Mouse (Mus musculus): ENCODE data around the gene Gpr107. TPM values are rescaled to one million over a fixed set of nuclear protein-coding genes. Genes with fewer than 3 reads are reported as not detected.

The Gpr107 gene
- polyA plus RNA-seq, 1 experiment from 2014 or later = 33.5 TPM

DNA sequence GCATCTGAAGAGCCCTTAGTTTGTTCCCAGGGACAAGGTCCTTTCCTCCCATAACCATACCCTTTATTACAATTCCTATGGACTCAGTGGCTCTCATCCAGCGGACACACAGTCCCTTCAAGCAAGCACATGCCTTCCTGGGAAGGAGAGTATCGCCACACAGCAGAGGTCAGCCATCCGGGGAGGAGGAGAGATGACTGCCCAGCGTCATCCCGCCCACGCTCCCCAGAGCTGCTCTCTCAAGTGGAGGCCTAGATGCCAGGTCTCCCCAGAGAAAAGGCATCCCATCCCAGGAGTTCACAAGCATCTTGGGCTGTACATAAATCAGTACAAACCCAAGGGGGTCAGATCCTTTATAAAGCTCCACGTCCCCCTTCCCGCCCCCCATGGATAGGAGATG, 19.4 kb upstream of the Gpr107 start:
- Histone ChIP-seq H3K4me3 (ENCODE audit: low read depth, low read length) (no peak overlapping the region), H3K4me2 (replicated peaks; ENCODE audit: low read depth, low read length) (no peak overlapping the region), H3K9ac (replicated peaks; ENCODE audit: low read depth, low read length) (no peak overlapping the region), H3K4me1 (ENCODE audit: control insufficient read depth, insufficient read depth, low read length) (peaks cover 21% of the 10 kb centered on the region), H3K9me3 (ENCODE audit: control insufficient read depth, low read depth, low read length) (no peaks in the 10 kb centered on the region), H3K27me3 (ENCODE audit: control insufficient read depth, insufficient read depth, low read length) (no peaks in the 10 kb centered on the region), H3K36me3 (ENCODE audit: control insufficient read depth, insufficient read depth, low read length) (no peaks in the 10 kb centered on the region), H3K27ac (ENCODE audit: low read length) (0 out of 2 replicates have a peak overlapping the region, but pooled peaks have one; percentile 27)
- ATAC-seq (ENCODE audit: insufficient number of reproducible peaks, insufficient read depth, low FRiP score, low read depth) = no peak
- WGBS = 61% methylated on average over 8 of the region's 8 CpGs

DNA sequence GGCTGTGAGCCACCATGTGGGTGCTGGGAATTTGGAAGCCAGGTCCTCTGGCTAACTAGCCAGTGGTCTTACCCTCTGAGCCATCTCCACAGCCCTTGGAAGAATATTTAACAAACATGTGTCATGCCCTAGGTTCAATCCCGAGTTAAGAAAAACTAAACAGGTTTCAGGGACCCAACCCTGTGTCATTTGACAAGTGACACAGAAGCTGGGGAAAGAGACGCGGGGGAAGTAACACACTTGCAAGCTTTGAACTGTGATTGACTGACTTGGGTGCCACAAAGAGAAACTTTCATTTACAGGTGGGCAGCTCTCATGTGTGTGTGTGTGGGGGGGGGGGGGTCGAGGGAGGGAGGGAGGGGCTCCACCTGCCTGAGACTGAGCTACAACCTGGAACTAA, 18.1 kb upstream of the Gpr107 start:
- no peak for ATAC-seq (ENCODE audit: insufficient number of reproducible peaks, insufficient read depth, low FRiP score, low read depth)
- Histone ChIP-seq H3K36me3 (ENCODE audit: control insufficient read depth, insufficient read depth, low read length) (no peaks in the 10 kb centered on the region), H3K27ac (ENCODE audit: low read length) (no peak overlapping the region), H3K9me3 (ENCODE audit: control insufficient read depth, low read depth, low read length) (no peaks in the 10 kb centered on the region), H3K4me2 (replicated peaks; ENCODE audit: low read depth, low read length) (no peak overlapping the region), H3K27me3 (ENCODE audit: control insufficient read depth, insufficient read depth, low read length) (no peaks in the 10 kb centered on the region), H3K4me1 (ENCODE audit: control insufficient read depth, insufficient read depth, low read length) (peaks cover 22% of the 10 kb centered on the region), H3K9ac (replicated peaks; ENCODE audit: low read depth, low read length) (no peak overlapping the region), H3K4me3 (ENCODE audit: low read depth, low read length) (no peak overlapping the region)
- WGBS = 68% methylated on average over 3 of the region's 4 CpGs

DNA sequence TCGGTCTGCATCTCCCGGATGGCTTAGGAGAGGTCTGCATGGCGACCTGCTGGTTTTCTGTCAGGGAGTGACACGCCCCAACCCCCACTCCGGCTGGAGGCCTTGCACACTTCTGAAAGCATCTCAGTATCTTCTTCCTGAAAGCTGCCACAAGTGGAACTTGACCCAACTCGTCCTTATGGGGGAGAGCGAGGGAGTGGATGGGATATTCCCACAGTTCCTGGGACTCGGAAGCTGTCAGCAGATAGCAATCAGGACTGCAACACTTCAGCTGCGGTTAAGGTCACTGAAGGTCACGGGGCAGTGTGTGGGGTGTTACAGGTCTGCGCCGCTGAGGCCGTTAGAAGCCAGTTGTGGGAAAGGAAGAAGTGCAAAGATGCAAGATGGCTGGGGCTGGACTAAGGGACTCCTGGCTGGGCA, 16.6 kb upstream of the Gpr107 start:
- 44% methylated on average over 13 of the region's 13 CpGs for WGBS
- no peak overlapping the region for H3K4me3 ChIP-seq (ENCODE audit: low read depth, low read length)
- no peak overlapping the region for H3K4me2 ChIP-seq (replicated peaks; ENCODE audit: low read depth, low read length)
- H3K27me3 ChIP-seq (ENCODE audit: control insufficient read depth, insufficient read depth, low read length) = no peaks in the 10 kb centered on the region
- no peaks in the 10 kb centered on the region for H3K9me3 ChIP-seq (ENCODE audit: control insufficient read depth, low read depth, low read length)
- no peak for ATAC-seq (ENCODE audit: insufficient number of reproducible peaks, insufficient read depth, low FRiP score, low read depth)
- no peak overlapping the region for H3K27ac ChIP-seq (ENCODE audit: low read length)
- peaks cover 28% of the 10 kb centered on the region for H3K4me1 ChIP-seq (ENCODE audit: control insufficient read depth, insufficient read depth, low read length)
- H3K36me3 ChIP-seq (ENCODE audit: control insufficient read depth, insufficient read depth, low read length) = no peaks in the 10 kb centered on the region
- no peak overlapping the region for H3K9ac ChIP-seq (replicated peaks; ENCODE audit: low read depth, low read length)

DNA sequence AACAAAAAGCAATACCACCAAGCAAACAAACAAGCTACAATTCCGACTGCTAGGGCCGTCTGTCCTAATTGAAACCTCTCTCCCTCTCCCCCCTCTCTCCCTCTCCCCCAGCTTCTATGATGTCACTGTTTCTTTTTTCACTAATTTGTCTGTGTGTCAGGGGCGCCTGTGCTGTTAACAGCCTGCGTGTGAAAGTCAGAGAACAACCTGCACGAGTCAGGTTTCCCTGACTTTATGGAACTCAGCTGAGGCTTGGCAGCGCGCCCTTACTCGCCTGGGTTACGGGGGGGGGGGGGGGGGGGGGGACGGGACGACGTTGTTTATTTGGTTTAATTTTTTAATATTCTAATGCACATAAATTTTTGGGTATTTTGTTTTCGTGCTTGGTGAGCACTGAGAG, 15.8 kb upstream of the Gpr107 start:
- Histone ChIP-seq H3K9ac (replicated peaks; ENCODE audit: low read depth, low read length) (no peak overlapping the region), H3K4me1 (ENCODE audit: control insufficient read depth, insufficient read depth, low read length) (peaks cover 23% of the 10 kb centered on the region), H3K4me3 (ENCODE audit: low read depth, low read length) (no peak overlapping the region), H3K9me3 (ENCODE audit: control insufficient read depth, low read depth, low read length) (no peaks in the 10 kb centered on the region), H3K36me3 (ENCODE audit: control insufficient read depth, insufficient read depth, low read length) (no peaks in the 10 kb centered on the region), H3K4me2 (replicated peaks; ENCODE audit: low read depth, low read length) (no peak overlapping the region), H3K27me3 (ENCODE audit: control insufficient read depth, insufficient read depth, low read length) (no peaks in the 10 kb centered on the region), H3K27ac (ENCODE audit: low read length) (no peak overlapping the region)
- 44% methylated on average over 13 of the region's 13 CpGs for WGBS
- ATAC-seq (ENCODE audit: insufficient number of reproducible peaks, insufficient read depth, low FRiP score, low read depth) = no peak

DNA sequence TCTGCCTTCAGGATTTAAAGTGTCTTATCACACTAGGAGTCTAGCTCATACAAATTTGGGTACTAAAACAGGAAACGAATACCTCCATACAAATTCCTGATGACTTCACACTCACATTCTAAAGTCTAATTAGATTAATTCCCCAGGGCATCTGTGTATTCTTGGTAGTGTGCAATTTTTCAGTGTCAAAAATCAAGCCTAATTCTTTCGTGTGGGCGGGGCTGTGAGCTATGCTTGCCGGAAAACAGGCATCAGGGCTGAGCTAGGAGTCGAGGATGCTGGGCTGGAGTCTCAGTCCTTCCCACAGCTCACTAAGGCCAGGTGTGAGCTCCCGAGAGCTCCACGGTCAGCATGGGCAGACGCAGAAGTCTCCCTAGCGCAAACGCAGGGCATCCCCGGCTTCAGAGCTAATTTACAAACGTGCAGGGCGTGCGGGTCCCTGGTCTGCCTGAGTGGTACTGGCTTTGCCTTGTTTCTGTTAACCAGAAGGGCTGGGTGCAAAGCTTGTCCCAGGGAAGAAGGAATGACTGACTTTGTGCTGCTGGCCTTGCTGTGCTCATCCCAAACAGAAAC, 15.0 kb upstream of the Gpr107 start:
- Histone ChIP-seq H3K4me2 (replicated peaks; ENCODE audit: low read depth, low read length) (no peak overlapping the region), H3K27ac (ENCODE audit: low read length) (no peak overlapping the region), H3K9me3 (ENCODE audit: control insufficient read depth, low read depth, low read length) (no peaks in the 10 kb centered on the region), H3K27me3 (ENCODE audit: control insufficient read depth, insufficient read depth, low read length) (no peaks in the 10 kb centered on the region), H3K4me3 (ENCODE audit: low read depth, low read length) (no peak overlapping the region), H3K9ac (replicated peaks; ENCODE audit: low read depth, low read length) (no peak overlapping the region), H3K4me1 (ENCODE audit: control insufficient read depth, insufficient read depth, low read length) (peaks cover 22% of the 10 kb centered on the region), H3K36me3 (ENCODE audit: control insufficient read depth, insufficient read depth, low read length) (no peaks in the 10 kb centered on the region)
- WGBS = 60% methylated on average over 14 of the region's 14 CpGs
- ATAC-seq (ENCODE audit: insufficient number of reproducible peaks, insufficient read depth, low FRiP score, low read depth) = no peak

DNA sequence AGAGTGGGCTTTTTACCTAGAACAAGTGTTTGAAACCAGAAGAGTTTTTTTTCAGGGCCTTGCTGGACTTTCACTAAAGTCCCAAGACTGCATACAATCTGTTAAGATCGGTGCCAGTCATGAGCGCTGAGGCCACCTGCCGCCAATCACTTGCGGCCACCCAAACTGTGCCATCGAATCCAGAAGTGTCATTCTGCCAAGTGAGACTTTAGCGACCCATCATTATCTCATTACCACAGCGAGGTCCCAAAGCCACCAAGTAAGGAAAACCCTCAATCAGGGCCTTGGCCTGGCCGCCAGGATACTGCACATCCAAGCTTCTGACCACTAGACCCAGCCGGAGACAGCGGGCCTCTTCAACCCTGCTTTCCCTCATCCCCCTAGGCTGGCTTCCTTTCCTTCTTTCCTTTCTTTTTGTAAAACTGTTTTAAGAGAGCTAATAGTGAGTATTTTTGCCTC, 12.9 kb upstream of the Gpr107 start:
- Histone ChIP-seq H3K9me3 (ENCODE audit: control insufficient read depth, low read depth, low read length) (no peaks in the 10 kb centered on the region), H3K4me1 (ENCODE audit: control insufficient read depth, insufficient read depth, low read length) (peaks cover 20% of the 10 kb centered on the region; the same call in 1 of the 2 replicates), H3K27me3 (ENCODE audit: control insufficient read depth, insufficient read depth, low read length) (no peaks in the 10 kb centered on the region), H3K36me3 (ENCODE audit: control insufficient read depth, insufficient read depth, low read length) (no peaks in the 10 kb centered on the region), H3K4me2 (replicated peaks; ENCODE audit: low read depth, low read length) (no peak overlapping the region), H3K27ac (ENCODE audit: low read length) (no peak overlapping the region), H3K9ac (replicated peaks; ENCODE audit: low read depth, low read length) (no peak overlapping the region), H3K4me3 (ENCODE audit: low read depth, low read length) (no peak overlapping the region)
- WGBS = 94% methylated on average over 10 of the region's 10 CpGs
- ATAC-seq (ENCODE audit: insufficient number of reproducible peaks, insufficient read depth, low FRiP score, low read depth) = no peak

DNA sequence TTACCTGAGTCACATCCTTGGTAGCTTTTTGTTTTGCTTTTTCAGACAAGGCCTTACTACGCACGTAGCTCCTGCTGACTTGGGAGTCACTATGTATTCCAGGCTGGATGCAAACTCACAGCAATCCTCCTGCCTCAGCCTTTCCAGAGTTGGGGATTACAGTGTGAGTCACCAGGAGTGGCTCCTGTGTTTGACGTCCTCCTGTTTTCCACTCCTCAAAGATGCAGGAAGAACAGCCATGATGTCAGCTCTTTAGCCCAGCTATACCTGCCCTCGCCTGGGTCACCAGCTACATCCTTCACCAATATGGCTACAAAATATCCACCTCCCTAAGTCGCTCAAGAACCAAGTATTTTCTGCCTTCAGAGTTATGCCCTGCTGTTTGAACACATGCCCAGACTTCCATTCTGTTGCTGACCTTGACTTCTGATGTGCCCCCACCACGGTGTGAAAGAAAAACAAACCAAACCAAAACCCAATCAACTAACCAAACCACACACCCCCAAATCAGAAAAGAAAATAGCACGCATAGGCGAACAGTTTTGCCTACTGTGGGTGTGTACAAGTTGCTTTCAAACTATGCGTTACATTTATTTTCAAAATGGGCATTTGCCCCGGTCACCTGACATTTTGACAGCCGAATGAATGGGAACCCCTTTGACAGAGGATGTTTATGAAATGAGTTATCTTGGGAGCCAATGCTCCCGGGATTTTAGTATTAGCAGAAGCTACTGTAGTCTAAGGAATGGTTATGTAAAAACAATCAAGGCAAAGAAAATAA, 11.9 kb upstream of the Gpr107 start:
- Histone ChIP-seq H3K4me2 (replicated peaks; ENCODE audit: low read depth, low read length) (peak overlapping the region; percentile 98), H3K9ac (replicated peaks; ENCODE audit: low read depth, low read length) (no peak overlapping the region), H3K27me3 (ENCODE audit: control insufficient read depth, insufficient read depth, low read length) (no peaks in the 10 kb centered on the region), H3K9me3 (ENCODE audit: control insufficient read depth, low read depth, low read length) (no peaks in the 10 kb centered on the region), H3K4me3 (ENCODE audit: low read depth, low read length) (peak overlapping the region; percentile 79), H3K4me1 (ENCODE audit: control insufficient read depth, insufficient read depth, low read length) (peaks cover 20% of the 10 kb centered on the region; the same call in 1 of the 2 replicates), H3K36me3 (ENCODE audit: control insufficient read depth, insufficient read depth, low read length) (no peaks in the 10 kb centered on the region), H3K27ac (ENCODE audit: low read length) (no peak overlapping the region)
- ATAC-seq (ENCODE audit: insufficient number of reproducible peaks, insufficient read depth, low FRiP score, low read depth) = no peak
- 68% methylated on average over 12 of the region's 12 CpGs for WGBS

DNA sequence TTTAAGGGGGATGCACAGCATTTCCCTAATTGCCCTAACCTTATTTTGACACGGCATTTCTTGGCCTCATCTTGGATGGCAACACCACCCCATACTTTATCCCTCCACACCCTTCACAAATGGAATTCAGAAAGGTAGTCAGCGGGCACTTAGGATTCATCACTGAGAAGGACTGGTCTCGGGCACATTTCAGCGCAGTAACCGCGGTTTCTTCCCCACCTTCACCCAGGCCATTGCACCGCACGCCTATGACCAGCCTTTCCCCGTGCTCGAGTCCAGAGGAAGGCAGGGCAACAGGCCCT, 11.4 kb upstream of the Gpr107 start:
- WGBS = 5% methylated on average over 10 of the region's 10 CpGs
- no peak overlapping the region for H3K27ac ChIP-seq (ENCODE audit: low read length)
- ATAC-seq (ENCODE audit: insufficient number of reproducible peaks, insufficient read depth, low FRiP score, low read depth) = no peak

More for the DNA sequence above, 11.4 kb upstream of the Gpr107 start:
- Histone ChIP-seq H3K9ac (replicated peaks; ENCODE audit: low read depth, low read length) (peak overlapping the region; percentile 90), H3K4me3 (ENCODE audit: low read depth, low read length) (peak overlapping the region; percentile 79), H3K36me3 (ENCODE audit: control insufficient read depth, insufficient read depth, low read length) (no peaks in the 10 kb centered on the region), H3K4me2 (replicated peaks; ENCODE audit: low read depth, low read length) (peak overlapping the region; percentile 98), H3K4me1 (ENCODE audit: control insufficient read depth, insufficient read depth, low read length) (peaks cover 20% of the 10 kb centered on the region; the same call in 1 of the 2 replicates), H3K9me3 (ENCODE audit: control insufficient read depth, low read depth, low read length) (no peaks in the 10 kb centered on the region), H3K27me3 (ENCODE audit: control insufficient read depth, insufficient read depth, low read length) (no peaks in the 10 kb centered on the region)
